Mouse (Mus musculus) right cerebral cortex, postnatal 25 days (tissue): ENCODE measurements around the gene Rims1.

Experiments used
- DNase-seq: peaks from one replicate; pipeline ENCODE4 v3.0.0; 2022

The Rims1 gene

GRCm38 (mm10) chr1:22320941-22321676 lies 484.7 kb downstream of the Rims1 start:
- DNase-seq = no peak

- no peak for DNase-seq
These were observed 490.3 kb downstream of the Rims1 start for GRCm38 (mm10) chr1:22315537-22315936.

GRCm38 (mm10) chr1:22311471-22311870 lies 494.3 kb downstream of the Rims1 start:
- DNase-seq = no peak

- DNase-seq = no peak
These were observed 499.3 kb downstream of the Rims1 start for GRCm38 (mm10) chr1:22306519-22306918.

- DNase-seq = no peak
These were observed 499.9 kb downstream of the Rims1 start for GRCm38 (mm10) chr1:22305932-22306331.

- DNase-seq = no peak
These were observed 511.8 kb downstream of the Rims1 start for GRCm38 (mm10) chr1:22293953-22294352.

GRCm38 (mm10) chr1:22293310-22293709 lies 512.5 kb downstream of the Rims1 start:
- DNase-seq = no peak

GRCm38 (mm10) chr1:22286807-22287206 lies 519.0 kb downstream of the Rims1 start:
- DNase-seq = no peak

GRCm38 (mm10) chr1:22279954-22280353 lies 525.8 kb downstream of the Rims1 start:
- no peak for DNase-seq

- no peak for DNase-seq
These were observed 531.7 kb downstream of the Rims1 start for GRCm38 (mm10) chr1:22274081-22274480.

- no peak for DNase-seq
These were observed 535.7 kb downstream of the Rims1 start for GRCm38 (mm10) chr1:22270131-22270530.

GRCm38 (mm10) chr1:22268581-22269359 lies 537.0 kb downstream of the Rims1 start:
- peak; percentile 70 for DNase-seq

GRCm38 (mm10) chr1:22266491-22266890 lies 539.3 kb downstream of the Rims1 start:
- peak; percentile 51 for DNase-seq

GRCm38 (mm10) chr1:22265528-22265927 lies 540.3 kb downstream of the Rims1 start:
- DNase-seq = no peak

- DNase-seq = no peak
These were observed 543.4 kb downstream of the Rims1 start for GRCm38 (mm10) chr1:22262169-22262950.

GRCm38 (mm10) chr1:22261702-22262101 lies 544.1 kb downstream of the Rims1 start:
- no peak for DNase-seq

- DNase-seq = no peak
These were observed 545.5 kb downstream of the Rims1 start for GRCm38 (mm10) chr1:22260291-22260690.

GRCm38 (mm10) chr1:22258356-22258755 lies 547.4 kb downstream of the Rims1 start:
- DNase-seq = no peak

- no peak for DNase-seq
These were observed 551.5 kb downstream of the Rims1 start for GRCm38 (mm10) chr1:22254278-22254677.

- DNase-seq = no peak
These were observed 552.9 kb downstream of the Rims1 start for GRCm38 (mm10) chr1:22252873-22253272.

GRCm38 (mm10) chr1:22248898-22249386 lies 556.9 kb downstream of the Rims1 start:
- no peak for DNase-seq

- DNase-seq = no peak
These were observed 560.0 kb downstream of the Rims1 start for GRCm38 (mm10) chr1:22245748-22246147.
